Mouse (Mus musculus): ENCODE measurements around the gene Chchd6. TPM values are rescaled to one million over a fixed set of nuclear protein-coding genes. Genes with fewer than 3 reads are reported as not detected.

The Chchd6 gene
- polyA plus RNA-seq, 1 experiment, result 47.9 TPM

DNA sequence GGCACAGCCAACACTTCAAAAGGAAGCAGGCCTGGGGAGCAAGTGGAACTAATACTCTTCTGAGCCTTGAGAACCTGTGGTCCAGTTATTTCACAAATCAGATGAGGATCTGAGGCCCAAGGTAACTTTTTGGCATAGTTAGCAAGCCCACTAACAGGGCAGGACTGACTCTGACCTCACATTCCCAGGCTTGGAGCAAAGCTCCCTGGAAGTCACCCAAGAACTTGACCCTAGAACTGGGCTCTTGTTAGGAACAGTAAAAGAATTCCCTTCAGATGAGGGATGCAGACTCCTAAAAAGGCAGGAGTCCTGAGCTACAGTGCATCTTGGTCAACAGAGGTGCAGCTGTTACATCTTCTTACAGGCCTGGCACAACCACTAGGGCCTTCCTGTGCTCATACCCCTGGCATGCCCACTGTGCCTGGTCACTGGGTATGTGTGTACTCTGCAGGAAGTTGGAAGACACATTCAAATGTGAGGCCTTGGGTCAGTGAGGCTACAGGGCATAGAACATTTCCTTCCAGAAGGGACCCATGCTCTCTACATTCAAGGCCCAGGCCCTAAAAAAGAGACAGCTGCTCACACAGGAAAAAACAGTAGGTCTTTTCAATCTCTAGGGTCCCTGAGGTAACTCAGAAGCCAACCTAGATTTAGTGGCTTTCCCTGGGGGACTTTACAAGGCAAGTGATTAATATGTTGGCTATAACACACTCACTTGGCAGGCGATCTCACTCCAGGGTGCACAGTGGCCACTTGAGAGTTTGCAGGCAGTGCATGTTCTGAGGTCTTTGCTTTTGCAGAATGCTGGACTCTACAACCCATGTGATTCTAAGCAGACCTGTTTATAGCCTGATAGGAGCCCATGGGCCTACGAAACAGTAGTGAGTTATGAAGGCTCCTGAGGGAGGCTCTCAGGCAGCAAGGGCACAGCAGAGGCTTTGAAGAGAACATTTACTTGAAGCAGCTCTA, 191.9 kb downstream of the Chchd6 start:
- Histone ChIP-seq H3K4me3 (ENCODE audit: control insufficient read depth, insufficient read depth, low read length) (no peak overlapping the region), H3K27me3 (ENCODE audit: control insufficient read depth, insufficient read depth, low read length) (no peaks in the 10 kb centered on the region), H3K36me3 (ENCODE audit: control insufficient read depth, insufficient read depth, low read length) (no peaks in the 10 kb centered on the region), H3K4me1 (replicated peaks; ENCODE audit: control insufficient read depth, insufficient read depth, low read length) (no peaks in the 10 kb centered on the region), H3K27ac (ENCODE audit: control insufficient read depth, insufficient read depth, low read length) (no peak overlapping the region)
- DNase-seq, result no peak
- WGBS, result 94% methylated on average over 2 of the region's 2 CpGs
- no peak for TF ChIP-seq POLR2A (IDR thresholded peaks at IDR 0.05; ENCODE audit: control insufficient read depth, extremely low read depth, insufficient read depth, low read length, poor library complexity)
- TF ChIP-seq CTCF (IDR thresholded peaks at IDR 0.05; ENCODE audit: borderline replicate concordance, control insufficient read depth, extremely low read depth, insufficient read depth, low read length, poor library complexity), result no peak

DNA sequence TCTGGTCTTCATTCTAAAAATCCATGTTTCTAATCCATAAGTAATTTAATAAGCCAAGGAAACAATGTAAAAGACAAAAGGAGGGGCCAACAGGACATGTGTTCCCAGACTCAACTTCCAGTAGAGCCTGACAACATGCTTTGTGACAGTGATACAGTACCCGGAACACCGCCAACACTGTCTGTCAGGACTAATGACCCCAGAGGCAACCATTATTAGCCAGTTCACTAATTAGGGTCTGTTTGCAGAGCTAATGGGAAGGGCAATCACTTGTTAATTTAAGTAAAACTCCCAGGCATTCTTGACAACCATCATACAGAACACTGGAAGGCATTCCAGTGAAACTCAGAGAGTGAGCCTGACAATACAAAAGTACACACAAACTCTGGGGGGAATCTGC, 193.0 kb downstream of the Chchd6 start:
- no peak for TF ChIP-seq POLR2A (IDR thresholded peaks at IDR 0.05; ENCODE audit: control insufficient read depth, extremely low read depth, insufficient read depth, low read length, poor library complexity)
- no peak for TF ChIP-seq CTCF (IDR thresholded peaks at IDR 0.05; ENCODE audit: borderline replicate concordance, control insufficient read depth, extremely low read depth, insufficient read depth, low read length, poor library complexity)
- no peak for DNase-seq
- 97% methylated on average over 2 of the region's 2 CpGs for WGBS
- Histone ChIP-seq H3K36me3 (ENCODE audit: control insufficient read depth, insufficient read depth, low read length) (no peaks in the 10 kb centered on the region), H3K27ac (ENCODE audit: control insufficient read depth, insufficient read depth, low read length) (no peak overlapping the region), H3K4me3 (ENCODE audit: control insufficient read depth, insufficient read depth, low read length) (no peak overlapping the region), H3K4me1 (replicated peaks; ENCODE audit: control insufficient read depth, insufficient read depth, low read length) (no peaks in the 10 kb centered on the region), H3K27me3 (ENCODE audit: control insufficient read depth, insufficient read depth, low read length) (no peaks in the 10 kb centered on the region)

DNA sequence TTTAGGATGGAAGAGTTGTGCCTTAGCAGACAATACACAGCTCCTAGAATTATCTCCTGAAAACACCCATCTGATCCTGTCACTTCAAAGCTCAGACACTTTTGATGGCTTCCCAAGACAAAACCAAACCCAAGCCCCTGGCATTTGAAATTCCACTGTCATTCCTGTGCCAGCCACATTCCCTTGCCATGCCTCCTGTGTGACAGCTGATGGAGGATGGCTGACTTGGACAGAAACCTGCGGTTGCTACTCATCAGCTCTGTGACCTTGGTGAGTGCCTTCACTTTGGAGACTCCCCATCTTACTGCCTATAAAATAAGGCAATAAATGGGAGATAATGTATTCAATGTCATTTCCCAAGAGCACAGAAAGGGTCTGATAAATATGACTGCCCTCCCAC, 195.9 kb downstream of the Chchd6 start:
- no peak for DNase-seq
- H3K4me1 ChIP-seq (replicated peaks; ENCODE audit: control insufficient read depth, insufficient read depth, low read length), result no peaks in the 10 kb centered on the region
- H3K4me3 ChIP-seq (ENCODE audit: control insufficient read depth, insufficient read depth, low read length), result no peak overlapping the region
- H3K27ac ChIP-seq (ENCODE audit: control insufficient read depth, insufficient read depth, low read length), result no peak overlapping the region
- TF ChIP-seq CTCF (IDR thresholded peaks at IDR 0.05; ENCODE audit: borderline replicate concordance, control insufficient read depth, extremely low read depth, insufficient read depth, low read length, poor library complexity) (no peak), POLR2A (IDR thresholded peaks at IDR 0.05; ENCODE audit: control insufficient read depth, extremely low read depth, insufficient read depth, low read length, poor library complexity) (no peak)
- no peaks in the 10 kb centered on the region for H3K36me3 ChIP-seq (ENCODE audit: control insufficient read depth, insufficient read depth, low read length)
- 100% methylated on average over 1 of the region's 1 CpGs for WGBS
- no peaks in the 10 kb centered on the region for H3K27me3 ChIP-seq (ENCODE audit: control insufficient read depth, insufficient read depth, low read length)

DNA sequence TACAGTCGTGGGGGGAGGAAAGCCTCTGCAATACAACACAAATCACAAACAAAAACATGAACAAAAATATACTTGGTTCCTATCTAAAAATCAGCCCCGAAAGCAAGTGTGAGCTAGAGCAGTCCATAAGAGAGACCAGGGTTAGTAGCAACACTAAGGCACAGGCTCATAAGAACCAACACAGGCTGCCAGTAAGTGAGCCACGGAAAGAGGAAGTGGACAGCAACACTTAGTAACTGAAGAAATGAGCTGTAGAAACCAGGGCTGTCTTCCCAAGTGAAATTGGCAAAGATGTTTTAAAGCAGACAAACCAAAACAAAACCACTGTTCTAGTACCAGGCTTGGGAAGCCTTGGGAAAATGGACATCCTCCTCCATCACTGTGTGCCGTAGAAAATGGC, 197.5 kb downstream of the Chchd6 start:
- no peak for DNase-seq
- Histone ChIP-seq H3K36me3 (ENCODE audit: control insufficient read depth, insufficient read depth, low read length) (no peaks in the 10 kb centered on the region), H3K4me3 (ENCODE audit: control insufficient read depth, insufficient read depth, low read length) (no peak overlapping the region), H3K4me1 (replicated peaks; ENCODE audit: control insufficient read depth, insufficient read depth, low read length) (no peaks in the 10 kb centered on the region), H3K27ac (ENCODE audit: control insufficient read depth, insufficient read depth, low read length) (no peak overlapping the region), H3K27me3 (ENCODE audit: control insufficient read depth, insufficient read depth, low read length) (no peaks in the 10 kb centered on the region)
- WGBS, result 47% methylated on average over 4 of the region's 4 CpGs
- no peak for TF ChIP-seq POLR2A (IDR thresholded peaks at IDR 0.05; ENCODE audit: control insufficient read depth, extremely low read depth, insufficient read depth, low read length, poor library complexity)
- TF ChIP-seq CTCF (IDR thresholded peaks at IDR 0.05; ENCODE audit: borderline replicate concordance, control insufficient read depth, extremely low read depth, insufficient read depth, low read length, poor library complexity), result no peak

DNA sequence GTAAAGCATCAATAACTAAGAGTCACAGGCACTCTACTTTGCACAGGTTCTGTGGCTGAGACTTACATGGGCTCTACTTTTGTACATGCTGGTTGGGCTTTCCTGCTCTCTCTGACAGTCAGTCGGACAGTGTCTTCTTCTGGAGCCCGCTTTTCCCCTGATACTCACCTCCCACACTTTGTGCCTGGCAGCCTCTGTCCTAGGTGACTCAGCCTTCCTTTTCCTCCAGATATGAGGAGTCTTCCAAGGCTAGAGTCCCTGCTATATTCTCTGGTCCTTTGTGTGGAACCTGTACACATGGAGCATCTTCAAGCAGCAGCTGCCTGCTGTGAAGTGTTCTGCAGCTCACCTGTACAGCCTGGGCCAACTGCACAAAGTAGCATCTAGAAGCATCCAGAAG, 201.6 kb downstream of the Chchd6 start:
- no peak overlapping the region for H3K4me3 ChIP-seq (ENCODE audit: control insufficient read depth, insufficient read depth, low read length)

DNA sequence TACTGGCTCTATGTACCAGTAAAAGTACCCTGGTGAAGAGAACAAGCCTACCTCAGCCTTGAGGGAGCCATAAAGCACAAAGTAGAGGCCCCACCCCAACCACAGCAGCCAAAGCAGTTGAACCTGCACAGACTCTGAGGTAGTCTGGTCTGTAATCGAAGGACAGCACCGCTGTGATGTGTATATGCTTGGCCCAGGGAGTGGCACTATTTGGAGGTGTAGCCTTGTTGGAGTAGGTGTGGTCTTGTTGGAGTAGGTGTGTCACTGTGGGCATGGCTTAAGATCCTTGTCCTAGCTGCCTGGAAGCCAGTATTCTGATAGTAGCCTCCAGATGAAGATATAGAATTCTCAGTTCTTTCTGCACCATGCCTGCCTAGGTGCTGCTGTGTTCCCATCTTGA, 203.2 kb downstream of the Chchd6 start:
- TF ChIP-seq POLR2A (IDR thresholded peaks at IDR 0.05; ENCODE audit: control insufficient read depth, extremely low read depth, insufficient read depth, low read length, poor library complexity) (no peak), CTCF (IDR thresholded peaks at IDR 0.05; ENCODE audit: borderline replicate concordance, control insufficient read depth, extremely low read depth, insufficient read depth, low read length, poor library complexity) (no peak)
- no peaks in the 10 kb centered on the region for H3K27me3 ChIP-seq (ENCODE audit: control insufficient read depth, insufficient read depth, low read length)

More for the DNA sequence above, 201.6 kb downstream of the Chchd6 start:
- no peak for TF ChIP-seq POLR2A (IDR thresholded peaks at IDR 0.05; ENCODE audit: control insufficient read depth, extremely low read depth, insufficient read depth, low read length, poor library complexity)
- TF ChIP-seq CTCF (IDR thresholded peaks at IDR 0.05; ENCODE audit: borderline replicate concordance, control insufficient read depth, extremely low read depth, insufficient read depth, low read length, poor library complexity), result no peak
- Histone ChIP-seq H3K27ac (ENCODE audit: control insufficient read depth, insufficient read depth, low read length) (no peak overlapping the region), H3K27me3 (ENCODE audit: control insufficient read depth, insufficient read depth, low read length) (no peaks in the 10 kb centered on the region), H3K36me3 (ENCODE audit: control insufficient read depth, insufficient read depth, low read length) (no peaks in the 10 kb centered on the region), H3K4me1 (replicated peaks; ENCODE audit: control insufficient read depth, insufficient read depth, low read length) (no peaks in the 10 kb centered on the region)
- 92% methylated on average over 2 of the region's 2 CpGs for WGBS
- no peak for DNase-seq

More for the DNA sequence above, 203.2 kb downstream of the Chchd6 start:
- Histone ChIP-seq H3K36me3 (ENCODE audit: control insufficient read depth, insufficient read depth, low read length) (no peaks in the 10 kb centered on the region), H3K27ac (ENCODE audit: control insufficient read depth, insufficient read depth, low read length) (no peak overlapping the region), H3K4me1 (replicated peaks; ENCODE audit: control insufficient read depth, insufficient read depth, low read length) (no peaks in the 10 kb centered on the region), H3K4me3 (ENCODE audit: control insufficient read depth, insufficient read depth, low read length) (no peak overlapping the region)
- DNase-seq, result no peak
- 96% methylated on average over 2 of the region's 2 CpGs for WGBS
